Mouse (Mus musculus) brown adipose tissue, adult 24 weeks (tissue): ENCODE results near the gene Acsl1. TPM values are rescaled to one million over a fixed set of nuclear protein-coding genes. Genes with fewer than 3 reads are reported as not detected.
"Not testable (repeated sequence)": the region's sequence is repeated elsewhere in the genome, so short reads cannot be mapped to it uniquely, and the experiment has no call there.

Experiments used
- H3K27ac ChIP-seq: fragments of 200-500 bp; replicated peaks from 2 replicates; pipeline ENCODE4 v1.5.1; 2012; ENCODE audit warnings: low read depth, mild to moderate bottlenecking, low read length
- H3K4me1 ChIP-seq: fragments of 200-500 bp; 2 replicates; pipeline ENCODE4 v1.6.1; 2012; ENCODE audit warnings: low read length, mixed read lengths; ENCODE audit not compliant: control insufficient read depth, insufficient read depth, insufficient read length
- H3K4me3 ChIP-seq: fragments of 200-500 bp; 2 replicates; pipeline ENCODE4 v1.5.1; 2012; ENCODE audit warnings: low read depth, mild to moderate bottlenecking, low read length, moderate library complexity; ENCODE audit not compliant: insufficient read depth
- polyA plus RNA-seq: library from polyadenylated mRNA; stranded (reverse); fragments of >200 nt; gene quantifications from 2 replicates; pipeline ENCODE4 v1.2.4, GENCODE M21; 2012; ENCODE audit not compliant: missing spikeins, insufficient read depth, insufficient read length

Acsl1 gene
- polyA plus RNA-seq, 1 experiment: 1,073 TPM

GRCm38 (mm10) chr8:46578794-46579193 is 108.0 kb downstream of the Acsl1 start:
- no peak overlapping the region for H3K4me3 ChIP-seq
- no peaks in the 10 kb centered on the region for H3K4me1 ChIP-seq
- no peak overlapping the region for H3K27ac ChIP-seq

GRCm38 (mm10) chr8:46584328-46584727 is 113.5 kb downstream of the Acsl1 start:
- H3K27ac ChIP-seq, H3K4me3 ChIP-seq, H3K4me1 ChIP-seq: not testable (repeated sequence)

GRCm38 (mm10) chr8:46585576-46585975 is 114.7 kb downstream of the Acsl1 start:
- Histone ChIP-seq H3K4me3 (no peak overlapping the region), H3K27ac (no peak overlapping the region), H3K4me1 (no peaks in the 10 kb centered on the region)

Other genes with a start within 250 kb of the Acsl1 start
- gene Helt, start 176.4 kb upstream of the Acsl1 start, polyA plus RNA-seq: not detected in 2 replicates
- not detected in 2 replicates for gene Cenpu, start 81.0 kb downstream of the Acsl1 start, polyA plus RNA-seq
- gene Primpol, start 146.2 kb downstream of the Acsl1 start, polyA plus RNA-seq: 4.8 and 6.5 TPM in 2 replicates
- gene Casp3, start 146.3 kb downstream of the Acsl1 start, polyA plus RNA-seq: 21.4 and 24.5 TPM in 2 replicates